Mouse (Mus musculus) liver, embryonic 14.5 days (tissue): ENCODE results near the gene Cfap97.

Experiments used
- CTCF ChIP-seq: IDR thresholded peaks from 2 replicates; pipeline ENCODE4 v1.5.1; 2016; ENCODE audit warnings: antibody characterized with exemption, low read depth, control low read depth
- EP300 ChIP-seq: IDR thresholded peaks from 2 replicates; pipeline ENCODE4 v1.6.1; 2016; ENCODE audit warnings: antibody characterized with exemption, low read depth

DNA sequence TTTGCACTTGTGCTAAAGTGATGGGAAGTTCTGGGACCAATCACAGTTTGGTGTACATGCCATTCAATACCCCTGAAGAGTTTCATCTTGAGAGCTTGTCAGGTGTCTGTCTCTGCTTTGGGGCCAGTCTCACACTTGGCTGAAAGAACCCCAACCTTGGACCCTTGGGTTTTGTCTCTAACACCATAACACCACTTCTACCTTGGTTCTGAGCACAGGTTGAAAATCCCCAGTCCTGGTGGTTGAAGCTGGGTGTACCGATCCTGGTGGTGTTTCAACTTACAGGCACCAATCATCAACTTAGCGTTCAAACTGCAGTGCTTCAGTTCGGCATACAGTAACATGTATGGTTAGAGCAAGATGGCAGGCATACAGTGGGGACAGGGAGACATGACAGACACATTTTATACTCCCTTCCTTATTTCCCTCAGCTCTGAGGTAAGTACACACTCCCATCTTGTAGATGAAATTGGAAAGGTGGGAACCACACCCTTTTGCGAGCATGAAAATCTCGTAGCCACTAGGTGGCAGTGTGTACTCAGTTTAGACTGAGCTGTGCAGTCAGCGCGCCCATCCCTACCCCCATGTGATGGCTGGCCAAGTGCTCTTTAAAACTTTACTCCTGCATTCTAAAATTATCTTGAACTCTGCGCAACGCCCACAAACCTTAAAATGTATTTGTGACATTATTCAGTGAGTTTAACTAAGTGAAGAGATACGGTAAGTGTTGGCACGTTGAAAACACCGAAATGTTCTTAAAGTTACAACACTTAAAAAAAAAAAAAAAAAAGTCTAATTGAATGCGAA, 90.2 kb downstream of the Cfap97 start:
- TF ChIP-seq CTCF (peak; percentile 87), EP300 (no peak)
